Mouse (Mus musculus) limb, embryonic 14.5 days (tissue): ENCODE measurements around the gene Pfdn2. TPM values are rescaled to one million over a fixed set of nuclear protein-coding genes. Genes with fewer than 3 reads are reported as not detected.

Experiments
- ATAC-seq: fragments of 200-750 bp; cut with Nextera tagmentation; 2 replicates; pipeline ENCODE4 v1.8.0; 2017; ENCODE audit warnings: low read depth, moderate number of reproducible peaks, moderate TSS enrichment; ENCODE audit not compliant: low FRiP score
- DNase-seq: peaks from one replicate; pipeline ENCODE4 v3.0.0-alpha.2; 2015; ENCODE audit warnings: low spot score
- H3K27ac ChIP-seq: fragments of 300-500 bp; sonication (generic); replicated peaks from 2 replicates; pipeline ENCODE4 v1.5.1; 2014; ENCODE audit warnings: low read depth, mild to moderate bottlenecking, low read length, moderate library complexity, mixed read lengths
- H3K27me3 ChIP-seq: fragments of 300-500 bp; sonication (generic); 2 replicates; pipeline ENCODE4 v1.6.1; 2014; ENCODE audit warnings: low read length, mixed read lengths; ENCODE audit not compliant: control insufficient read depth, insufficient read depth
- H3K36me3 ChIP-seq: fragments of 300-500 bp; sonication (generic); 2 replicates; pipeline ENCODE4 v1.6.1; 2014; ENCODE audit warnings: mild to moderate bottlenecking, low read length, moderate library complexity, mixed read lengths; ENCODE audit not compliant: control insufficient read depth, insufficient read depth
- H3K4me1 ChIP-seq: fragments of 300-500 bp; sonication (generic); 2 replicates; pipeline ENCODE4 v1.6.1; 2014; ENCODE audit warnings: antibody characterized with exemption, low read length, mixed read lengths; ENCODE audit not compliant: control insufficient read depth, insufficient read depth
- H3K4me2 ChIP-seq: fragments of 300-500 bp; sonication (generic); replicated peaks from 2 replicates; pipeline ENCODE4 v1.6.1; 2014; ENCODE audit warnings: low read depth, mild to moderate bottlenecking, low read length, moderate library complexity; ENCODE audit not compliant: severe bottlenecking
- H3K4me3 ChIP-seq: fragments of 300-500 bp; sonication (generic); replicated peaks from 2 replicates; pipeline ENCODE4 v1.5.1; 2014; ENCODE audit warnings: low read length
- H3K9ac ChIP-seq: fragments of 300-500 bp; sonication (generic); 2 replicates; pipeline ENCODE4 v1.6.1; 2014; ENCODE audit warnings: mild to moderate bottlenecking, low read depth, low read length, moderate library complexity; ENCODE audit not compliant: severe bottlenecking
- H3K9me3 ChIP-seq: fragments of 300-500 bp; sonication (generic); 2 replicates; pipeline ENCODE4 v1.6.1; 2016; ENCODE audit warnings: low read length; ENCODE audit not compliant: control insufficient read depth
- POLR2A ChIP-seq: fragments of 200-500 bp; IDR thresholded peaks from 2 replicates; pipeline ENCODE4 v1.8.0; 2012; ENCODE audit warnings: inconsistent platforms, mild to moderate bottlenecking, moderate library complexity, borderline replicate concordance; ENCODE audit not compliant: insufficient read depth, insufficient read length; ENCODE audit errors: extremely low read depth
- WGBS: fragments of 180-500 bp; shearing (Covaris S2); extraction: QIAGEN DNeasy Blood & Tissue Kit; methylation state at CpG from one replicate; pipeline ENCODE4 v1.1.7; 2014; 5-methylcytosine and 5-hydroxymethylcytosine counted together
- polyA plus RNA-seq, 2 experiments: library from polyadenylated mRNA; depleted of rRNA in 1 of 2; stranded (reverse) in 1 of 2; unstranded in 1 of 2; fragments of >200 nt; fragmentation: Nextera tagmentation in 1 of 2; extraction: Ambion mirVana in 1 of 2; gene quantifications; 2 replicates each; pipeline versions ENCODE4 v1.2.1 to v1.2.3; 2012 to 2014

The Pfdn2 gene
- polyA plus RNA-seq, 2 experiments: 43.0 to 82.5 TPM

DNA sequence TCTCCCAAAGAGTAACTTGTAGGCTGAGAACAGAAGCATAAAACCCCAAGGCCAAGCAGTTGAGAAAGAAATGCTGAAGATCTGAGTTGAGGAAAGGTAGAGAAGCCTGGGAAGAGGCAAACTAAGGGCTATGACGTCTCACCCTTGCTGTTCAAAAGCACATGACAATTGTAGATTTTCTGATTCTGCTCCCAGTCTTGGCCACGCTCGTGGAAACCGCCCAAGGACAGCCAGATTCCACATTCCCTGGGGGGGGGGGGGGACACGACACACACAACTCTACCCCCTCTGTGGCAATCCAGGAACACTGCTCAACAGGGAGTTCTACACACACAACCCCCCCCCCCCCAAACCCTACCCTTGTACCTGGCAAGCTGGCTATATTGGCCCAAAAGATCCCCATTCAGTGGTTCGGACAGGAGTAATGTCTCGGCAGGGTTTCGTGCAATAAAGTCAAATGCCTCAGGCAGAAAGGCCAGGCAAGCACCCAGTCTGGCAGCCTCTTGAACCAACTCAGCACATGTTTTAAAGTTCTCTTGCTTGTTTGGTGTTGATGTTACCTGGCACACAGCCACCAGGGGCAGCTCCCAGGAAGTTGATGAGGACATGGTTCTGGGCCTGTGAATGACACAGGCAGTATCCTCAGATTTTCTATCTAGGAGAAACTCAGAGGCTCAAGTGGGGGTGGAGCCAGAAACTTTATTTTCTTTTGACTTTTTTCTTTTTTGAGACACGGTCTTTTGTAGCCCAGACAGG is 1.4 kb upstream of the Pfdn2 start:
- Histone ChIP-seq H3K9ac (no peak overlapping the region), H3K27ac (no peak overlapping the region), H3K9me3 (no peaks in the 10 kb centered on the region), H3K4me1 (0 out of 2 replicates have a peak, but pooled peaks cover 8% of the 10 kb centered on the region), H3K4me2 (no peak overlapping the region), H3K36me3 (peaks cover 47% of the 10 kb centered on the region), H3K4me3 (no peak overlapping the region), H3K27me3 (no peaks in the 10 kb centered on the region)
- WGBS: 84% methylated on average over 8 of the region's 9 CpGs
- ATAC-seq: no peak
- DNase-seq: no peak
- no peak for TF ChIP-seq POLR2A

DNA sequence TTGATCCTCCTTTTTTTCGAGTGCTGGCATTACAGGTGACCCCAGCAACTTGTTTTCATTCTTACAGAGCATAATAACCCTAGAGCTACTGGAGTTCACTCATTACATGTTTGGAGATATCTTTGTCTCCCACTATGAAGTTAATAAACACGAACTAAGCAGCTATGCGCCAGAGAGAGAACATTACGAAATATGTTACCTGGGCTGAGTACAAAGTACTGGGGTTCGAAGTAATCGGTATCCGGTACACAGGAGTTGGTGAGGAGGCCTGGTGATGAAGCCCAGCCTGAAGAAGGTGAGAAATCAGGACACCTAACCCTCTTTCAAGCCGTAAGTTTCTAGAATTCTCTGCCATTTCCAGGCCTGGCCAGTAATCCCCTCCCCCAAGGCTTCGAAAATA is 755 bp upstream of the Pfdn2 start:
- Histone ChIP-seq H3K4me1 (0 out of 2 replicates have a peak, but pooled peaks cover 8% of the 10 kb centered on the region), H3K4me3 (peak overlapping the region; percentile 74), H3K4me2 (peak overlapping the region; percentile 86), H3K27me3 (no peaks in the 10 kb centered on the region), H3K9me3 (no peaks in the 10 kb centered on the region), H3K36me3 (peaks cover 41% of the 10 kb centered on the region), H3K27ac (no peak overlapping the region), H3K9ac (peak overlapping the region; percentile 74)
- ATAC-seq (no peak), DNase-seq (no peak)
- 72% methylated on average over 9 of the region's 9 CpGs for WGBS
- TF ChIP-seq POLR2A: no peak

DNA sequence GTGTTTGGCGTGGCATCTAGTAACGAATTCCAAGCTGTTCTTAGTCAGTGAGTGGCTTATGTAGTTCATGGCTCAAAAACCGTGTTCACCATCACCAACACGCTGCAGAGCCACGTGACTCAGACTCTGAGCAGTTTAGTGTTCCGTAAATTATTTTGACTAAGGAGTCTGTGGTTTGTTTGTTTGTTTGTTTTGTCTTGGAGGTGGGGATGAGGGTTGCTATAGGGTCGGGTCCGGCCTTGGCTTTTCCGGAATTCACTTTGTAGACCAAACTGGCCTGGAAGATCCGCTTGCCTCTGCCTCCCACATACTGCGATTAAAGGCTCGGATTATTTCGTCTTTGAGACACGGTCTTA is 603 bp downstream of the Pfdn2 start:
- TF ChIP-seq POLR2A: no peak
- Histone ChIP-seq H3K4me1 (0 out of 2 replicates have a peak, but pooled peaks cover 8% of the 10 kb centered on the region), H3K36me3 (peaks cover 28% of the 10 kb centered on the region), H3K27me3 (no peaks in the 10 kb centered on the region), H3K9me3 (no peaks in the 10 kb centered on the region), H3K27ac (peak overlapping the region; percentile 21; the same call in 1 of the 2 replicates), H3K9ac (peak overlapping the region; percentile 74), H3K4me3 (peak overlapping the region; percentile 74), H3K4me2 (peak overlapping the region; percentile 86)
- 1% methylated on average over 14 of the region's 14 CpGs for WGBS
- DNase-seq (no peak), ATAC-seq (peak; percentile 6; the same call in 1 of the 2 replicates)

DNA sequence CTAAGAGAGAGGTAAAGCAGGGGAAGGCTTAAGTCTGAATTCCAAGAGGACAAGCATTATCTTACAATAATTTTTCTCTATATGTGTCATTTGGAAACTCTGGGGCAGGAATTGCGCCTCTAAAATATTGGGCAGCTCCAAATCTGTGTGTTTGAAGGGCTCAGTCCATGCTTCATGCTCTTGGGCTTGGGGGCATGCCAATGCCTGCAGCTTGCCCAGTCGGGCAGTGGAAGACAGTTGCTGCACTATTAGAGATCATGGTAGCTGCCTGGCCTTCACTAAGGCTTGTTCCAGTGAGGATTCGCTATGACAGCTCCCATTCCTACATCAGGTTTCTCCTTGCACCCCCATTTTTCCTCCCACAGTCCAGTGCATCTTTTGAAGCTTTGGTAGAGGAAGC is 3.2 kb downstream of the Pfdn2 start:
- Histone ChIP-seq H3K4me1 (0 out of 2 replicates have a peak, but pooled peaks cover 8% of the 10 kb centered on the region), H3K4me2 (no peak overlapping the region), H3K36me3 (0 out of 2 replicates have a peak, but pooled peaks cover 2% of the 10 kb centered on the region), H3K9me3 (no peaks in the 10 kb centered on the region), H3K4me3 (no peak overlapping the region), H3K9ac (no peak overlapping the region), H3K27ac (no peak overlapping the region), H3K27me3 (no peaks in the 10 kb centered on the region)
- ATAC-seq: no peak
- no peak for TF ChIP-seq POLR2A
- DNase-seq: no peak
- 80% methylated on average over 3 of the region's 3 CpGs for WGBS

DNA sequence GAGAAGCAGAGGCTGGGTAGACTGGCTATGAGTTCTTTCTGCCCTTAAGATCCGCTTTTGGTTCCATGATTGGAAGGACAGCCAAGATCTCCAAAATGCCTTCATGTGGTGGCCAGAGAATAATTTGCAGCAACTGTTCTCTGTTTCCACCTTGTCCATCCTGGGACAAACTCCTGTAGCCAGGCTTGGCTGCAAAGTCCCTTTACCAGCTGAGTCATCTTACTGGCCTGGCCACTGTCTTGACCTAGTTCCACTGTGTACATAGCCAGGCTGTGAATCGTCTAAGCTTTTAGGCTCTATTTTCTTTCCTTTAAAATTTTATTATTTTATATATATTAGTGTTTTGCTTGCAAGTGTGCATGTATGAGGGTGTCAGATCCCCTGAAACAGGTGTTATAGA is 3.7 kb downstream of the Pfdn2 start:
- H3K27ac ChIP-seq: no peak overlapping the region
- DNase-seq: no peak
- WGBS: 89% methylated on average over 2 of the region's 2 CpGs
- ATAC-seq: no peak
- no peak overlapping the region for H3K4me3 ChIP-seq
- H3K4me2 ChIP-seq: no peak overlapping the region
- H3K4me1 ChIP-seq: 0 out of 2 replicates have a peak, but pooled peaks cover 8% of the 10 kb centered on the region
- H3K9ac ChIP-seq: no peak overlapping the region
- no peaks in the 10 kb centered on the region for H3K27me3 ChIP-seq
- no peak for TF ChIP-seq POLR2A
- H3K9me3 ChIP-seq: no peaks in the 10 kb centered on the region
- H3K36me3 ChIP-seq: no peaks in the 10 kb centered on the region
